Mouse (Mus musculus) CH12.LX (cell line): ENCODE results near the gene Gadd45gip1. TPM values are rescaled to one million over a fixed set of nuclear protein-coding genes. Genes with fewer than 3 reads are reported as not detected.

Experiments used
- DNase-seq: peaks from one replicate; pipeline ENCODE4 v3.0.0-alpha.2; 2013; ENCODE audit errors: extremely low read depth
- H3K27ac ChIP-seq: 2 replicates; pipeline ENCODE4 v1.5.1; 2012; ENCODE audit warnings: low read depth, mild to moderate bottlenecking, control low read depth, moderate library complexity; ENCODE audit not compliant: insufficient read depth
- H3K27me3 ChIP-seq: replicated peaks from 2 replicates; pipeline ENCODE3; 2012; ENCODE audit warnings: inconsistent platforms
- H3K36me3 ChIP-seq, 2 experiments: replicated peaks in 1 of 2; 2 replicates each; pipeline versions ENCODE3 to v1.6.1; 2012; ENCODE audit warnings: inconsistent platforms in 1 of 2, low read length in 1 of 2, mild to moderate bottlenecking in 1 of 2, mixed read lengths in 1 of 2, moderate library complexity in 1 of 2; ENCODE audit not compliant: control insufficient read depth in 1 of 2, insufficient read depth in 1 of 2
- H3K4me1 ChIP-seq, 2 experiments: 2 replicates each; pipeline ENCODE4 v1.6.1; 2012; ENCODE audit warnings: inconsistent platforms in 1 of 2, moderate library complexity in 1 of 2; ENCODE audit not compliant: insufficient read depth in 2 of 2, control insufficient read depth in 1 of 2
- H3K4me2 ChIP-seq: 2 replicates; pipeline ENCODE4 v1.6.1; 2012; ENCODE audit warnings: low read depth, mild to moderate bottlenecking, control low read depth; ENCODE audit not compliant: poor library complexity, insufficient read depth, severe bottlenecking
- H3K4me3 ChIP-seq, 3 experiments: fragments of 150-350 bp in 1 of 3; sonication (generic) in 1 of 3; replicated peaks in 1 of 3; 2 replicates each; pipeline versions ENCODE3 to v1.5.1; 2011 to 2012; ENCODE audit warnings: low read depth in 2 of 3, low read length in 2 of 3, mild to moderate bottlenecking in 2 of 3, moderate library complexity in 2 of 3, control low read depth in 1 of 3, improper control_type of control experiment in 1 of 3, inconsistent platforms in 1 of 3, mixed read lengths in 1 of 3; ENCODE audit not compliant: poor library complexity in 1 of 3
- H3K79me2 ChIP-seq: replicated peaks from 2 replicates; pipeline ENCODE4 v1.6.1; 2012; ENCODE audit warnings: mild to moderate bottlenecking, moderate library complexity; ENCODE audit not compliant: control insufficient read depth, poor library complexity, insufficient read depth, severe bottlenecking; ENCODE audit errors: extremely low read depth
- H3K9ac ChIP-seq: 2 replicates; pipeline ENCODE4 v1.6.1; 2012; ENCODE audit warnings: low read depth, mild to moderate bottlenecking, control low read depth, moderate library complexity; ENCODE audit not compliant: insufficient read depth
- H3K9me3 ChIP-seq: replicated peaks from 2 replicates; pipeline ENCODE3; 2012; ENCODE audit warnings: low read length, inconsistent platforms, mixed read lengths
- ELF1 ChIP-seq: IDR thresholded peaks from 2 replicates; pipeline ENCODE4 v1.6.1; 2014; ENCODE audit warnings: low read depth, mild to moderate bottlenecking, inconsistent platforms, low read length, improper control_type of control experiment
- JUN ChIP-seq: IDR thresholded peaks from 2 replicates; pipeline ENCODE4 v1.6.1; 2011; ENCODE audit warnings: low read depth, mild to moderate bottlenecking, low read length, improper control_type of control experiment, moderate library complexity; ENCODE audit not compliant: insufficient read depth
- JUND ChIP-seq: conservative IDR thresholded peaks from 2 replicates; pipeline ENCODE4 v1.6.1; 2011; ENCODE audit warnings: low read depth, low read length, improper control_type of control experiment
- MAX ChIP-seq: IDR thresholded peaks from 2 replicates; pipeline ENCODE4 v1.6.1; 2011; ENCODE audit warnings: low read length, improper control_type of control experiment
- MEF2A ChIP-seq: IDR thresholded peaks from 2 replicates; pipeline ENCODE4 v1.6.1; 2014; ENCODE audit warnings: low read depth, mild to moderate bottlenecking, inconsistent platforms, low read length, improper control_type of control experiment, borderline replicate concordance
- NELFE ChIP-seq: IDR thresholded peaks from 2 replicates; pipeline ENCODE4 v1.6.1; 2011; ENCODE audit warnings: low read depth, low read length, improper control_type of control experiment
- POLR2A ChIP-seq: IDR thresholded peaks from 2 replicates; pipeline ENCODE4 v1.6.1; 2011; ENCODE audit warnings: low read depth, mild to moderate bottlenecking, improper control_type of control experiment, low read length
- RCOR1 ChIP-seq: conservative IDR thresholded peaks from 2 replicates; pipeline ENCODE4 v1.6.1; 2012; ENCODE audit warnings: low read depth, mild to moderate bottlenecking, inconsistent platforms, low read length, improper control_type of control experiment
- TBP ChIP-seq: conservative IDR thresholded peaks from 2 replicates; pipeline ENCODE4 v1.6.1; 2011; ENCODE audit warnings: low read depth, low read length, improper control_type of control experiment
- TCF12 ChIP-seq: IDR thresholded peaks from 2 replicates; pipeline ENCODE4 v1.6.1; 2014; ENCODE audit warnings: low read depth, mild to moderate bottlenecking, inconsistent platforms, low read length, improper control_type of control experiment
- ZC3H11A ChIP-seq: IDR thresholded peaks from 2 replicates; pipeline ENCODE4 v1.6.1; 2012; ENCODE audit warnings: low read depth, mild to moderate bottlenecking, inconsistent platforms, low read length, improper control_type of control experiment
- ZKSCAN1 ChIP-seq: IDR thresholded peaks from 2 replicates; pipeline ENCODE4 v1.6.1; 2012; ENCODE audit warnings: low read depth, inconsistent platforms, low read length, improper control_type of control experiment, borderline replicate concordance
- ZMIZ1 ChIP-seq: IDR thresholded peaks from 2 replicates; pipeline ENCODE4 v1.6.1; 2012; ENCODE audit warnings: low read depth, mild to moderate bottlenecking, inconsistent platforms, low read length, improper control_type of control experiment
- dilution Hi-C: fragments of 300-500 bp; cut with MboI; formaldehyde crosslinking; loops from 2 replicates; pipeline ENCODE4 v1.14.3; 2020; ENCODE audit warnings: low sequenced_read_pairs; ENCODE audit not compliant: extremely low pct_unique_long_range_greater_than_20kb, extremely low pct_ligation_motif_present
- in situ Hi-C: fragments of 300-500 bp; cut with MboI; formaldehyde crosslinking; loops from 3 replicates; pipeline ENCODE4 v1.14.3; 2019; ENCODE audit warnings: low sequenced_read_pairs, low pct_ligation_motif_present, low pct_unique_long_range_greater_than_20kb, mixed read lengths
- polyA plus RNA-seq: library from polyadenylated mRNA; unstranded; fragments of >175 nt; gene quantifications from 2 replicates; pipeline ENCODE4 v1.2.1, GENCODE M21; 2012; ENCODE audit warnings: low read depth; ENCODE audit not compliant: insufficient read length
- total RNA-seq, 2 experiments: library from RNA; depleted of rRNA; stranded (reverse); fragments of 300-350 nt in 1 of 2; fragments of >200 nt in 1 of 2; gene quantifications; 2 replicates each; pipeline ENCODE4 v1.2.3; 2012 to 2014

Gene Gadd45gip1
- total and polyA plus RNA-seq, 3 experiments: 53.6 to 57.6 (median 56.6) TPM

GRCm38 (mm10) chr8:84785506-84785755 lies 45.9 kb upstream of the Gadd45gip1 start:
- Histone ChIP-seq H3K27me3 (peaks cover 93% of the 10 kb centered on the region), H3K4me1 (no peaks in the 10 kb centered on the region), H3K4me2 (no peak overlapping the region), H3K27ac (no peak overlapping the region), H3K9me3 (no peaks in the 10 kb centered on the region), H3K79me2 (no peaks in the 10 kb centered on the region), H3K9ac (no peak overlapping the region), H3K4me3 (no peak overlapping the region), H3K36me3 (no peaks in the 10 kb centered on the region)
- TF ChIP-seq TCF12 (no peak), JUN (no peak), POLR2A (no peak), ZMIZ1 (no peak)
- dilution Hi-C loops (no loop called here), in situ Hi-C loops (no loop called here)
- no peak for DNase-seq

GRCm38 (mm10) chr8:84785756-84786677 lies 45.3 kb upstream of the Gadd45gip1 start:
- Histone ChIP-seq H3K36me3 (no peaks in the 10 kb centered on the region), H3K4me1 (no peaks in the 10 kb centered on the region), H3K9me3 (no peaks in the 10 kb centered on the region), H3K9ac (no peak overlapping the region), H3K27ac (no peak overlapping the region), H3K4me3 (no peak overlapping the region), H3K79me2 (no peaks in the 10 kb centered on the region), H3K27me3 (peaks cover 95% of the 10 kb centered on the region), H3K4me2 (no peak overlapping the region)
- in situ Hi-C loops: no loop called here
- DNase-seq: no peak
- dilution Hi-C loops: no loop called here
- TF ChIP-seq MEF2A (no peak), MAX (no peak), ELF1 (no peak), JUND (no peak), RCOR1 (no peak), ZC3H11A (no peak), NELFE (no peak), ZMIZ1 (no peak), ZKSCAN1 (no peak), TBP (no peak)
